Mouse (Mus musculus): ENCODE measurements around the gene Ambra1. TPM values are rescaled to one million over a fixed set of nuclear protein-coding genes. Genes with fewer than 3 reads are reported as not detected.
A peak's percentile ranks its signal among the peaks of the same experiment; 100 is the strongest.

The Ambra1 gene
- polyA plus RNA-seq, 1 experiment from 2014 or later: 23.6 TPM

- H3K4me2 ChIP-seq (ENCODE audit: low read depth, low read length): no peak within 1 kb of the TSS
- H3K36me3 ChIP-seq (ENCODE audit: control insufficient read depth, insufficient read depth, low read length): no peaks in the 10 kb centered on the region
- peaks cover 15% of the 10 kb centered on the region for H3K4me1 ChIP-seq (ENCODE audit: control insufficient read depth, insufficient read depth, low read length)
- H3K27ac ChIP-seq (ENCODE audit: low read depth, low read length): no peak within 1 kb of the TSS
- H3K27me3 ChIP-seq (ENCODE audit: control insufficient read depth, insufficient read depth, low read length): peaks cover 13% of the 10 kb centered on the region; the same call in 1 of the 2 replicates
- no peak for ATAC-seq (ENCODE audit: low read depth)
- no peak within 1 kb of the TSS for H3K9ac ChIP-seq (replicated peaks; ENCODE audit: low read depth, low read length)
- no peak within 1 kb of the TSS for H3K4me3 ChIP-seq (ENCODE audit: low read depth, low read length)
- 89% methylated on average over 3 of the region's 3 CpGs for WGBS
- no peaks in the 10 kb centered on the region for H3K9me3 ChIP-seq (ENCODE audit: control insufficient read depth, low read length)
Observed at GRCm38 (mm10) chr2:91926949-91927348, 197.0 kb downstream of the Ambra1 start, which contains the start of gene Chrm4. TSS of gene Chrm4 (plus strand) at chr2:91927249.

DNA sequence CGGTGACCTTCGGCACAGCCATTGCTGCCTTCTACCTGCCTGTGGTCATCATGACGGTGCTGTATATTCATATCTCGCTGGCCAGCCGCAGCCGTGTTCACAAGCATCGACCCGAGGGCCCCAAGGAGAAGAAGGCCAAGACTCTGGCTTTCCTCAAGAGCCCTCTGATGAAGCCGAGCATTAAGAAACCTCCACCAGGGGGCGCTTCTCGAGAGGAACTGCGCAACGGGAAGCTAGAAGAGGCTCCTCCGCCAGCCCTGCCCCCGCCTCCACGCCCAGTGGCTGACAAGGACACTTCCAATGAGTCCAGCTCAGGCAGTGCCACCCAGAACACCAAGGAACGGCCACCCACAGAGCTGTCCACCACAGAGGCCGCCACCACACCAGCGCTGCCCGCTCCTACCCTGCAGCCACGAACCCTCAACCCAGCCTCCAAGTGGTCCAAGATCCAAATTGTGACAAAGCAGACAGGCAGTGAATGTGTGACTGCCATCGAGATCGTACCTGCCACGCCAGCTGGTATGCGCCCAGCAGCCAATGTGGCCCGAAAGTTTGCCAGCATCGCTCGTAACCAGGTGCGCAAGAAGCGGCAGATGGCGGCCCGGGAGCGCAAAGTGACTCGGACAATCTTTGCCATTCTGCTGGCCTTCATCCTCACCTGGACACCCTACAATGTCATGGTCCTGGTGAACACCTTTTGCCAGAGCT, 198.0 kb downstream of the Ambra1 start:
- Histone ChIP-seq H3K27me3 (ENCODE audit: control insufficient read depth, insufficient read depth, low read length) (peaks cover 6% of the 10 kb centered on the region; the same call in 1 of the 2 replicates), H3K9me3 (ENCODE audit: control insufficient read depth, low read length) (no peaks in the 10 kb centered on the region), H3K4me3 (ENCODE audit: low read depth, low read length) (no peak overlapping the region), H3K4me2 (ENCODE audit: low read depth, low read length) (no peak overlapping the region), H3K36me3 (ENCODE audit: control insufficient read depth, insufficient read depth, low read length) (no peaks in the 10 kb centered on the region), H3K4me1 (ENCODE audit: control insufficient read depth, insufficient read depth, low read length) (peaks cover 24% of the 10 kb centered on the region), H3K9ac (replicated peaks; ENCODE audit: low read depth, low read length) (no peak overlapping the region), H3K27ac (ENCODE audit: low read depth, low read length) (no peak overlapping the region)
- WGBS: 42% methylated on average over 34 of the region's 34 CpGs
- no peak for ATAC-seq (ENCODE audit: low read depth)

DNA sequence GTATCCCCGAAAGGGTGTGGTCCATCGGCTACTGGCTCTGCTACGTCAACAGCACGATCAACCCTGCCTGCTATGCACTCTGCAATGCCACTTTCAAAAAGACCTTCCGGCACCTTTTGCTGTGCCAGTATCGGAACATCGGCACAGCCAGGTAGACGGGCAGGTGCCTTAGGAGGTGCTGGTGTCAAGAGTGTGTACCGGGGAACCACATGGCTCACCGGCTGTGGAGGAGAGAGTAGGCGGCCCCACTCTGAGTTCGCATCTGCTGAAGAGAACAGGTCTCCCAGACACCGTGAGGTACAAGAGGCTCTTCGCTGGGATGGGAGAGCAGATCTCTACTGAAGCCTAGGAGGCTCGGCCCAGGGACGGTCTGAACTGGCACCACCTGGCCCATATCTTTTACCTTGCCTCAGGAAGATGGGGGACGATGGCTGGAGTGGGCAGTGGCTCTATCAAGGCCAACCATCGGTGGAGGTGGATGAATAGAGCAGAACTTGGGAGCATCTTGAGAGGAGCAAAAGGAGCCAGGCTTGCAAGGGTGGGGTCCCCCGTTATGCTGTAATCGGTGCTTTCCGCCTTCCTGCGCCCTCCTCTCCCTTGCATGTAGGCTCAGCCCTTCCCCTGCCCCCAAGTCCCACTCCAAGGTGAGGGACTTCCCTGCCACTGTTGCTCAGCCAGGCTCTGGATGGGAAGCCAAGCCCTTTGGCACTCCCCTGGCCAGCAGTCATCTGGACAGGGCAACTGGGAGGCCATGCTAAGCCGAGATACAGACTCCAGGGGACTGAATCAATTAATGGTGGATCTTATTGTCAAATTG, 198.8 kb downstream of the Ambra1 start:
- Histone ChIP-seq H3K9me3 (ENCODE audit: control insufficient read depth, low read length) (no peaks in the 10 kb centered on the region), H3K36me3 (ENCODE audit: control insufficient read depth, insufficient read depth, low read length) (no peaks in the 10 kb centered on the region), H3K27ac (ENCODE audit: low read depth, low read length) (no peak overlapping the region), H3K27me3 (ENCODE audit: control insufficient read depth, insufficient read depth, low read length) (peaks cover 6% of the 10 kb centered on the region; the same call in 1 of the 2 replicates), H3K4me1 (ENCODE audit: control insufficient read depth, insufficient read depth, low read length) (peaks cover 21% of the 10 kb centered on the region), H3K4me3 (ENCODE audit: low read depth, low read length) (no peak overlapping the region), H3K9ac (replicated peaks; ENCODE audit: low read depth, low read length) (no peak overlapping the region), H3K4me2 (ENCODE audit: low read depth, low read length) (no peak overlapping the region)
- no peak for ATAC-seq (ENCODE audit: low read depth)
- 74% methylated on average over 23 of the region's 23 CpGs for WGBS

DNA sequence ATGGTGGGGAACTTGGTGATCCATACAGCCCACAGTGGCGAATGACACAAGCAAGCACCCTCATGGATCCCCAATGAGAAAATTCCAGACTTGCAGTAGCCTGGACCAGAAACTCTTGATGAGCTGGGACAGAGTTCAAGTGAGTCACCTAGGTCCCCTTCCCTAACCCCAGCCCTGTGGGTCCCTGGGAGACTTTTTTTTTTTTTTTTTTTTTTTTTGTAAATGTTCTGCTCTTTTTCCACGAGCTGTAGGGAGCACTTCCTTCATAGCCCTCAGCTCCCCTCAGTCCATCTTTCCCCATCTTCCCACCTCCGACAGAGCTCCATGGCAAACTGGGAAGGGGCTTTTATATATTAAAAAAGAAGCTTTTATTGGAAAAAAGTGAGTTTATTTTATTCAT, 199.5 kb downstream of the Ambra1 start:
- Histone ChIP-seq H3K27ac (ENCODE audit: low read depth, low read length) (no peak overlapping the region), H3K4me2 (ENCODE audit: low read depth, low read length) (peak overlapping the region; percentile 84), H3K4me3 (ENCODE audit: low read depth, low read length) (no peak overlapping the region), H3K4me1 (ENCODE audit: control insufficient read depth, insufficient read depth, low read length) (peaks cover 19% of the 10 kb centered on the region), H3K9ac (replicated peaks; ENCODE audit: low read depth, low read length) (0 out of 2 replicates have a peak overlapping the region, but pooled peaks have one; percentile 7), H3K36me3 (ENCODE audit: control insufficient read depth, insufficient read depth, low read length) (0 out of 2 replicates have a peak, but pooled peaks cover 2% of the 10 kb centered on the region), H3K27me3 (ENCODE audit: control insufficient read depth, insufficient read depth, low read length) (0 out of 2 replicates have a peak, but pooled peaks cover 6% of the 10 kb centered on the region), H3K9me3 (ENCODE audit: control insufficient read depth, low read length) (no peaks in the 10 kb centered on the region)
- no peak for ATAC-seq (ENCODE audit: low read depth)
- WGBS: 59% methylated on average over 3 of the region's 3 CpGs

DNA sequence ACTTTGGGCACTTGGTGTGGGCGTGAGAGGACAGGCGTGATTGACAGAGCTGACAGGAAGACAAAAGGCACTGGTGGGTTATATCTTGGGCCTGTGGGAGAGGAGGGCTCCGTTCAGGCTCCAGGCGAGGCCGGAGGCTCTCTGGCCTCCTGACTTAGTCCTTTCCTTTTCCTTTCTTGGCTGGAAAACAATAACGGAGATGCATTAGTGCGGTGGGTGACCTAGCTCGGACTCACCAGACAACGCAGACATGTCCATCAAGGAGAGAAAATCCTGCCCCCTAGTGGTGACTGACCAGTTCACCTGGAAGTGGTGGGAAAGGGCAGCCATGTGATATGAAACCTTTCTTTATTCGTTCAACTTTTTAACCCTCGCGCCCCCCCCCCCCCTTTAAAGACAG, 200.0 kb downstream of the Ambra1 start:
- H3K4me3 ChIP-seq (ENCODE audit: low read depth, low read length): peak overlapping the region; percentile 52
- peak overlapping the region; percentile 84 for H3K4me2 ChIP-seq (ENCODE audit: low read depth, low read length)
- peaks cover 19% of the 10 kb centered on the region for H3K4me1 ChIP-seq (ENCODE audit: control insufficient read depth, insufficient read depth, low read length)
- ATAC-seq (ENCODE audit: low read depth): no peak
- H3K9me3 ChIP-seq (ENCODE audit: control insufficient read depth, low read length): no peaks in the 10 kb centered on the region
- H3K9ac ChIP-seq (replicated peaks; ENCODE audit: low read depth, low read length): peak overlapping the region; percentile 75; the same call in 1 of the 2 replicates
- H3K27me3 ChIP-seq (ENCODE audit: control insufficient read depth, insufficient read depth, low read length): 0 out of 2 replicates have a peak, but pooled peaks cover 3% of the 10 kb centered on the region
- H3K36me3 ChIP-seq (ENCODE audit: control insufficient read depth, insufficient read depth, low read length): 0 out of 2 replicates have a peak, but pooled peaks cover 5% of the 10 kb centered on the region
- no peak overlapping the region for H3K27ac ChIP-seq (ENCODE audit: low read depth, low read length)
- WGBS: 8% methylated on average over 12 of the region's 12 CpGs

GRCm38 (mm10) chr2:91930761-91931291, 200.9 kb downstream of the Ambra1 start:
- Histone ChIP-seq H3K4me2 (ENCODE audit: low read depth, low read length) (peak overlapping the region; percentile 84), H3K27me3 (ENCODE audit: control insufficient read depth, insufficient read depth, low read length) (0 out of 2 replicates have a peak, but pooled peaks cover 2% of the 10 kb centered on the region), H3K36me3 (ENCODE audit: control insufficient read depth, insufficient read depth, low read length) (0 out of 2 replicates have a peak, but pooled peaks cover 5% of the 10 kb centered on the region), H3K9me3 (ENCODE audit: control insufficient read depth, low read length) (no peaks in the 10 kb centered on the region), H3K27ac (ENCODE audit: low read depth, low read length) (peak overlapping the region; percentile 77), H3K4me1 (ENCODE audit: control insufficient read depth, insufficient read depth, low read length) (peaks cover 19% of the 10 kb centered on the region), H3K9ac (replicated peaks; ENCODE audit: low read depth, low read length) (peak overlapping the region; percentile 75), H3K4me3 (ENCODE audit: low read depth, low read length) (peak overlapping the region; percentile 52)
- WGBS: under 1% methylated on average over 22 of the region's 23 CpGs
- ATAC-seq (ENCODE audit: low read depth): peak; percentile 2; the same call in 1 of the 2 replicates

DNA sequence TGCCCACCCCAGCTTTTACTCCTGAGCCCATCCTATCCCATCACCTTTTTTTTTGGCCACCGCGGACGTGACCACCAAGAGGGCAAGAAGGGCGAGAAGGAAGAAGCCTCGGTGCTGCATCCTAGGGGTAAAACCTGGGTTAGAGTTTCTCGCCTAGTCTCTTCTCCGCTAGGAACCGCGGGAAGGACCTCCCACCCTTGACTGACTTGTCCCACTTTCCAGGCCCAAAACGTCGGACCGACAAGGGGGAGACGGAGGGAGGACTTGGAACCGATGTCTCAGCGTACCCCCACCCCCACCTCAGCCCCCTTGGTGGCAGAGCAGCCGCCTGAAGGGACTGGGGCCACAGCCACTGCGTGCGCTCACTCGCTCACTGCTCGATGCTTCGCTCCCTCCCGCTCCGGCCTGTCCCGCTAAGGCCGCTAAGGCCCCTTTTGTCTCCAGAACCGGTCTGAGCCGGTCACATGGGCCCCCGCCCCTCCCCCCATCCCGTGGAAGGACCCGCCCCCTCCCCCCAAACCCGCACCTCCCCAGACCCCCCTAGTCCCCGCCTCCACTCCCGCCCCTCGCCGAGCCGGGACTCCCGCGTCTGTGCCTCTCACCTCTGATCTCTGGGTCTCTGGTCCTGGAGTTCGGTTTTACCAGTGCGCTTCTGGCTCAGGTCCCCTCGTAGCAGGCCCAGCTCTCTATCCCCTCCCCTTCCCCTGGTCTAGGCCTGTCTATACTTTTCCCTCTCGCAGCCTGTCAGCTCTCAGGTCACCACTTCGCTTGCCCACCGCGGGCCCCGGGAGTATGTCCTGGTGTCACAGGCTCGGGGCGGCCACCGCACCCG, 201.6 kb downstream of the Ambra1 start:
- WGBS: 2% methylated on average over 46 of the region's 50 CpGs
- H3K9me3 ChIP-seq (ENCODE audit: control insufficient read depth, low read length): no peaks in the 10 kb centered on the region
- H3K4me2 ChIP-seq (ENCODE audit: low read depth, low read length): peak overlapping the region; percentile 84
- peak overlapping the region; percentile 75 for H3K9ac ChIP-seq (replicated peaks; ENCODE audit: low read depth, low read length)
- ATAC-seq (ENCODE audit: low read depth): peak; percentile 72
- H3K4me1 ChIP-seq (ENCODE audit: control insufficient read depth, insufficient read depth, low read length): peaks cover 19% of the 10 kb centered on the region
- 0 out of 2 replicates have a peak, but pooled peaks cover 6% of the 10 kb centered on the region for H3K36me3 ChIP-seq (ENCODE audit: control insufficient read depth, insufficient read depth, low read length)
- H3K27ac ChIP-seq (ENCODE audit: low read depth, low read length): peak overlapping the region; percentile 77
- 0 out of 2 replicates have a peak, but pooled peaks cover 2% of the 10 kb centered on the region for H3K27me3 ChIP-seq (ENCODE audit: control insufficient read depth, insufficient read depth, low read length)
- H3K4me3 ChIP-seq (ENCODE audit: low read depth, low read length): peak overlapping the region; percentile 52

DNA sequence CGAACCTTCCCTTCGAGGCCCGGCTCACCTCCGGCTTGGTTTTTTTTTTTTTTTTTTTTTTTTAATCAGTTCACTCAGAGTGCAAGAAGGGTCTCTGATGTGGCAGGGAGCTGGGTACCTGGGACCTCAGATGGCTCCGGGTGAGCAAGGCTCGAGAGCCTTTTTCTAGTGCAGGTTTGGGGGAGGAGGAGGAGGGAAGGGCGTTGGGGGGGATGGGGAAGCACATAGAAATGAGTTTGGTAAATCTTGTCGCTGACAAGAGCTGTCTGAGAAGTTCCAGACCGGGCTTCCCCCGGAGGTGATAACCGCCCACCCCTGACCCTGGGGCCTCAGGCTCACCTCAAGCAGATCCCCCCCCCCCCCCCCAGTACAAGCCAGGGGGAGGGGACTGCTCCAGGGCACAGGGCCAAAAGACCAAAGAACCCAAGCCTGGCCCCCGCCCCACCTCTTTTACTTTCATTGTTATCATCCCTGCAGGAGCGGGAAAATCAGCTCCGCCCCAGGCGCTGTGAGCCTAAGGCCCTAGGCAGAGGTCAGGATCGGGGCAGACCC, 202.3 kb downstream of the Ambra1 start, which contains the start of gene Mdk:
Mdk (minus strand) TSS at position 138 of the 552 bp plus-strand sequence.
- Histone ChIP-seq H3K9ac (replicated peaks; ENCODE audit: low read depth, low read length) (peak within 1 kb of the TSS; percentile 75), H3K4me1 (ENCODE audit: control insufficient read depth, insufficient read depth, low read length) (peaks cover 19% of the 10 kb centered on the region), H3K27ac (ENCODE audit: low read depth, low read length) (peak within 1 kb of the TSS; percentile 77), H3K4me2 (ENCODE audit: low read depth, low read length) (peak within 1 kb of the TSS; percentile 84), H3K4me3 (ENCODE audit: low read depth, low read length) (peak within 1 kb of the TSS; percentile 52), H3K27me3 (ENCODE audit: control insufficient read depth, insufficient read depth, low read length) (0 out of 2 replicates have a peak, but pooled peaks cover 2% of the 10 kb centered on the region), H3K36me3 (ENCODE audit: control insufficient read depth, insufficient read depth, low read length) (peaks cover 12% of the 10 kb centered on the region; the same call in 1 of the 2 replicates), H3K9me3 (ENCODE audit: control insufficient read depth, low read length) (no peaks in the 10 kb centered on the region)
- 3% methylated on average over 16 of the region's 16 CpGs for WGBS
- peak; percentile 4; the same call in 1 of the 2 replicates for ATAC-seq (ENCODE audit: low read depth)

Measured in neural tube, embryonic 14.5 days (tissue).